Mouse (Mus musculus) hindbrain, embryonic 10.5 days (tissue): ENCODE measurements around the gene Magt1. TPM values are rescaled to one million over a fixed set of nuclear protein-coding genes. Genes with fewer than 3 reads are reported as not detected.
A peak's percentile ranks its signal among the peaks of the same experiment; 100 is the strongest.
"Not testable (repeated sequence)": the region's sequence is repeated elsewhere in the genome, so short reads cannot be mapped to it uniquely, and the experiment has no call there.

Source experiments
- DNase-seq: peaks from one replicate; pipeline ENCODE4 v3.0.0-alpha.2; 2017; ENCODE audit warnings: low spot score
- H3K27ac ChIP-seq: fragments of 300-500 bp; sonication (generic); 2 replicates; pipeline ENCODE4 v1.5.1; 2016; ENCODE audit warnings: mild to moderate bottlenecking, moderate library complexity
- H3K27me3 ChIP-seq: fragments of 300-500 bp; sonication (generic); 2 replicates; pipeline ENCODE4 v1.6.1; 2016; ENCODE audit warnings: mild to moderate bottlenecking; ENCODE audit not compliant: poor library complexity, insufficient read depth, severe bottlenecking
- H3K36me3 ChIP-seq: fragments of 300-500 bp; sonication (generic); 2 replicates; pipeline ENCODE4 v1.6.1; 2016; ENCODE audit warnings: mild to moderate bottlenecking, moderate library complexity
- H3K4me1 ChIP-seq: fragments of 300-500 bp; sonication (generic); replicated peaks from 2 replicates; pipeline ENCODE4 v1.6.1; 2016; ENCODE audit warnings: mild to moderate bottlenecking
- H3K4me3 ChIP-seq: fragments of 300-500 bp; sonication (generic); 2 replicates; pipeline ENCODE4 v1.5.1; 2016; ENCODE audit warnings: mild to moderate bottlenecking, moderate library complexity
- H3K9me3 ChIP-seq: fragments of 300-500 bp; sonication (generic); 2 replicates; pipeline ENCODE4 v1.6.1; 2016; ENCODE audit warnings: mild to moderate bottlenecking, moderate library complexity
- WGBS: fragments of 180-500 bp; shearing (Covaris S2); methylation state at CpG from one replicate; pipeline ENCODE4 v1.1.7; 2016; 5-methylcytosine and 5-hydroxymethylcytosine counted together
- polyA plus RNA-seq: library from polyadenylated mRNA; unstranded; fragments of >200 nt; fragmentation: Nextera tagmentation; extraction: Ambion mirVana; gene quantifications from 2 replicates; pipeline ENCODE4 v1.2.1, GENCODE M21; 2016

The Magt1 gene
- polyA plus RNA-seq, 1 experiment from 2014 or later = 30.0 TPM

- 86% methylated on average over 3 of the region's 3 CpGs for WGBS
- Histone ChIP-seq H3K36me3 (peaks cover 34% of the 10 kb centered on the region), H3K4me3 (0 out of 2 replicates have a peak overlapping the region, but pooled peaks have one; percentile 61), H3K4me1 (0 out of 2 replicates have a peak, but pooled peaks cover 2% of the 10 kb centered on the region), H3K27ac (no peak overlapping the region), H3K27me3 (no peaks in the 10 kb centered on the region), H3K9me3 (no peaks in the 10 kb centered on the region)
- DNase-seq = no peak
These were observed 5.4 kb upstream of the Magt1 start for GRCm38 (mm10) chrX:106017102-106017501.

- WGBS = 14% methylated on average over 26 of the region's 26 CpGs
- peak within 1 kb of the TSS; percentile 85 for H3K27ac ChIP-seq
- H3K27me3 ChIP-seq = no peaks in the 10 kb centered on the region
- peak; percentile 67 for DNase-seq
- H3K4me3 ChIP-seq = peak within 1 kb of the TSS; percentile 61
- 0 out of 2 replicates have a peak, but pooled peaks cover 2% of the 10 kb centered on the region for H3K4me1 ChIP-seq
- no peaks in the 10 kb centered on the region for H3K9me3 ChIP-seq
- peaks cover 21% of the 10 kb centered on the region for H3K36me3 ChIP-seq
These were observed 4.0 kb upstream of the Magt1 start, which contains the start of gene Cox7b for GRCm38 (mm10) chrX:106015571-106016322. Cox7b (plus strand) TSS chrX:106015700.

- 73% methylated on average over 2 of the region's 2 CpGs for WGBS
- not testable (repeated sequence) for H3K9me3 ChIP-seq, H3K4me1 ChIP-seq, H3K27ac ChIP-seq, H3K27me3 ChIP-seq, DNase-seq
- Histone ChIP-seq H3K4me3 (peak overlapping the region; percentile 61), H3K36me3 (peaks cover 12% of the 10 kb centered on the region)
These were observed 3.2 kb upstream of the Magt1 start for GRCm38 (mm10) chrX:106014741-106015377.

DNA sequence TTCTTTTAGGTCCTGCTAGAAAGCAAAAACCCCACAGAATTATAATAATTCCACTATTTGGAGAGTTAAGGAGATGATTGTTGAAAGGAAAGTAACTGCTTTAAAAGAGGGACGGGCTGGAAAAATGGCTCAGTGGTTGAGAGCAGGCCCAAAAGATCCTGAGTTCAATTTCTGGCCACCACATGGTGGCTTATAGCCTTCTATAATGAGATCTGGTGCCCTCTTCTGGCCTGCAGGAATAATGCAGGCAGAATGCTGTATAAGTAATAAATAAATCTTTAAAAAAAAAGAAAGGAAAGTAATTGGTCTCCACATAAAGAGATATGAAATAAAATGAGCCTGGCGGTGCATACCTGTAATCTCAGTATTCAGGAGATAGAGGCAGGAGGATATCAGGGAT lies 1.5 kb upstream of the Magt1 start:
- peak; percentile 25 for DNase-seq
- Histone ChIP-seq H3K36me3 (no peaks in the 10 kb centered on the region), H3K4me3 (no peak overlapping the region), H3K27ac (no peak overlapping the region), H3K4me1 (peaks cover 10% of the 10 kb centered on the region), H3K27me3 (no peaks in the 10 kb centered on the region), H3K9me3 (no peaks in the 10 kb centered on the region)
- 25% methylated on average over 2 of the region's 2 CpGs for WGBS

DNA sequence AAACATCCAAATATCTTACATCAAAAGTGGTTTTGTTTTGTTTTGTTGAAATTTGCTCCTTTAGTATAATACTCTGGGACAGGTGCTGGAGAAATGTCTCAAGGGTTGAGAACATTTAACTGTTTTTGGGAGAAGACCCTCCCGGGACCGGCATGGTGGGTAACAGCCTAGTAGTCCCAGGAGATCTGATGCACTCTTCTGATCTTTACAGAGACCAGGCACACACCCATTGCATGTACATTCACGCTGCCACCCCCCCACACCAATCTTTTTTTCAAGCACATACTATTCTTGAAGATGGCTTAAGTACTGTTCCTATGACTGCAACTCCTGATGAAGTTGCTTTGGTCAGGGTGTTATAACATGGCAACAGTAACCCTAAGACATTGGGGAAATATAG lies 853 bp upstream of the Magt1 start:
- no peaks in the 10 kb centered on the region for H3K36me3 ChIP-seq
- H3K27ac ChIP-seq = peak overlapping the region; percentile 86
- no peaks in the 10 kb centered on the region for H3K27me3 ChIP-seq
- DNase-seq = peak; percentile 3
- peak overlapping the region; percentile 44 for H3K4me3 ChIP-seq
- no peaks in the 10 kb centered on the region for H3K9me3 ChIP-seq
- 61% methylated on average over 3 of the region's 3 CpGs for WGBS
- peaks cover 10% of the 10 kb centered on the region for H3K4me1 ChIP-seq

DNA sequence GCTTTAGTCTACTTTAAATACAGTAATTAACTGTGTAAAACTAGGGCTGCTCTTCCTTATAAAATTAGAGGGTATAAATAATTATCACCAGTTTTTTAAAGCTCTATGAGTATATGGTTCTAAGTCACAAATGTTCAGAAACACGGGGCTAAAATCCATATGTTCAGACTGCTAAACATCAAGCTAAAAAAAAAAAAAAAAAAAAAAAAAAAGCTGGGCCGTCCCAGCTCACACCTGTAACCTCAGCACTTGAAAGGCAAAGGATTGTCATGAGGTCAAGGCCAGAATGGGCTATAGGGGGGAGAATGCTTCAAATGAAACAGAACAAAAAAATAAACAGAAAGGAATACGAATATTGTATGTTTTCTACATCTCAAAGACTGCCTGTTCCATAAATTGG lies 944 bp downstream of the Magt1 start:
- Histone ChIP-seq H3K4me3 (peak overlapping the region; percentile 60), H3K27me3 (no peaks in the 10 kb centered on the region), H3K9me3 (no peaks in the 10 kb centered on the region), H3K36me3 (no peaks in the 10 kb centered on the region), H3K27ac (peak overlapping the region; percentile 87; the same call in 1 of the 2 replicates), H3K4me1 (peaks cover 10% of the 10 kb centered on the region)
- 21% methylated on average over 3 of the region's 3 CpGs for WGBS
- no peak for DNase-seq

- no peaks in the 10 kb centered on the region for H3K27me3 ChIP-seq
- DNase-seq = no peak
- H3K36me3 ChIP-seq = peaks cover 30% of the 10 kb centered on the region; the same call in 1 of the 2 replicates
- H3K4me1 ChIP-seq = no peaks in the 10 kb centered on the region
- no peak overlapping the region for H3K4me3 ChIP-seq
- WGBS = 76% methylated on average over 1 of the region's 1 CpGs
- no peaks in the 10 kb centered on the region for H3K9me3 ChIP-seq
- no peak overlapping the region for H3K27ac ChIP-seq
These were observed 10.1 kb downstream of the Magt1 start for GRCm38 (mm10) chrX:106001605-106002004.

DNA sequence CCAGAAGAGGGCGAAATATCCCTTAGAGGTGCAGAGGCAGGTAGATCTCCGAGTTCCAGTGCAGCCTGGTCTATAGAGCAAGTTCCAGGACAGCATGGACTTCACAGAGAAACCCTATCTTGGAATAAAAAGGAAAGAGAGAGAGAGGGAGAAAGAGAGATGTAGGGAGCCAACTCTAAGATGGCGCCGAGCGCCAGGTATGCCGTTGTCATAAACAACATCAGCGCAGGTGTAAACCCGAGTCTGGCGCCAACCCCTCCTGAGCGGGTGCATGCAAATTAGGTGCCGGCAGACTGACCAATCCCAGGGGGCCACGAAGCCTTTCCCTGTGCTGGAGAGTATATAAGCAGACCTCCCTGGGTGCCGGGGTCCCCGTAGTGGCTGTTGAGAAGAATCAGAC lies 54.6 kb downstream of the Magt1 start:
- H3K4me1 ChIP-seq, H3K36me3 ChIP-seq, H3K9me3 ChIP-seq, DNase-seq, H3K27ac ChIP-seq, H3K4me3 ChIP-seq, H3K27me3 ChIP-seq: not testable (repeated sequence)
- 72% methylated on average over 14 of the region's 14 CpGs for WGBS

DNA sequence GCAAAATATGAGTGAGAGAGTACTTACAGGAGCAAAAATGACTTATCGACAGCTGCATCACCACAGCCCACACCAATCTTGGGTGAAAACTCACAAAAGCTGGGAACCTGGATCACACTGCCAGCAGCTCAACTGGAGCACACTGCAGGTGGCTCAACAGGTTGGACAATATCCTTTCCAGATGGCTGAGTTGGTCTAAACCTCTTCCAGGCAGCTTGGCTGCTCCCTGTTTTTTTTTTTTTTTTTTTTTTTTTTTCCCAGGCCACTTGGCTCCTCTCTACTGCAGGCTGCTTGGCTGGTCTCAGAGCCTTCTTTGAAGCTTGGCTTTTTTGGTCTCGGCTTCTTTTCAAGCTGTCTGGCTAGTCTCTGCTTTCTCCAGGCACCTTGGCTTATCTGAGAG lies 57.7 kb downstream of the Magt1 start:
- H3K36me3 ChIP-seq = no peaks in the 10 kb centered on the region
- WGBS = 86% methylated on average over 2 of the region's 2 CpGs
- H3K4me3 ChIP-seq = no peak overlapping the region
- no peaks in the 10 kb centered on the region for H3K27me3 ChIP-seq
- H3K27ac ChIP-seq = no peak overlapping the region
- no peaks in the 10 kb centered on the region for H3K9me3 ChIP-seq
- no peak for DNase-seq
- H3K4me1 ChIP-seq = no peaks in the 10 kb centered on the region

- DNase-seq = no peak
These were observed 65.3 kb downstream of the Magt1 start for GRCm38 (mm10) chrX:105946357-105946756.

GRCm38 (mm10) chrX:105939245-105939644 lies 72.5 kb downstream of the Magt1 start:
- no peak overlapping the region for H3K4me3 ChIP-seq
- no peaks in the 10 kb centered on the region for H3K36me3 ChIP-seq
- DNase-seq = no peak
- no peaks in the 10 kb centered on the region for H3K4me1 ChIP-seq
- 82% methylated on average over 7 of the region's 7 CpGs for WGBS
- no peak overlapping the region for H3K27ac ChIP-seq
- no peaks in the 10 kb centered on the region for H3K9me3 ChIP-seq
- no peaks in the 10 kb centered on the region for H3K27me3 ChIP-seq

More at GRCm38 (mm10) chrX:105946357-105946756, 65.3 kb downstream of the Magt1 start:
- Histone ChIP-seq H3K27me3 (no peaks in the 10 kb centered on the region), H3K36me3 (no peaks in the 10 kb centered on the region), H3K9me3 (no peaks in the 10 kb centered on the region), H3K4me1 (no peaks in the 10 kb centered on the region), H3K4me3 (no peak overlapping the region), H3K27ac (no peak overlapping the region)
- WGBS = 59% methylated on average over 1 of the region's 1 CpGs

DNA sequence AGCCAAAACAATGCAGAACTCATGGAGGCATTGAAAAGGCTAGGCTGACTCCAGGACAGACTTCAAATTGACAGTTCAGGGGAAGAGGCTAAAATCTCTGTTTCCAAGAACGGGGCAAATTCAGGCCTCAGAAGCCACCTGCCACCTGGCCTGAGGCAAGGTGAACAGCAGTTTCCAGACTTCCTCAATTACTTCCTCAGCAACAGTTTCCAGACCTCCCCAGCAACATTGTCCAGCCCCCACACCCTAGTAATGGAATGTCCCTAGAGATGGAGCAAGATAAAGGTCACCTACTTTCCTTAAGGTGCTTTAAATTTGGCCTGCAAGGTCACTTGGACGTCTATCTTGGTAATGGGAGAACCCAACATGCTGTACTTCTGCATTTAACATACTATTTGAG lies 74.0 kb downstream of the Magt1 start:
- Histone ChIP-seq H3K27ac (no peak overlapping the region), H3K9me3 (no peaks in the 10 kb centered on the region), H3K36me3 (no peaks in the 10 kb centered on the region), H3K4me3 (no peak overlapping the region), H3K4me1 (no peaks in the 10 kb centered on the region), H3K27me3 (no peaks in the 10 kb centered on the region)
- WGBS = 79% methylated on average over 2 of the region's 2 CpGs
- no peak for DNase-seq

GRCm38 (mm10) chrX:105934341-105934740 lies 77.4 kb downstream of the Magt1 start:
- Histone ChIP-seq H3K27ac (no peak overlapping the region), H3K4me1 (no peaks in the 10 kb centered on the region), H3K36me3 (no peaks in the 10 kb centered on the region), H3K9me3 (no peaks in the 10 kb centered on the region), H3K27me3 (no peaks in the 10 kb centered on the region), H3K4me3 (no peak overlapping the region)
- no peak for DNase-seq
- 72% methylated on average over 5 of the region's 5 CpGs for WGBS
